Mouse (Mus musculus): ENCODE data around the gene Mapk14. TPM values are rescaled to one million over a fixed set of nuclear protein-coding genes. Genes with fewer than 3 reads are reported as not detected.
A peak's percentile ranks its signal among the peaks of the same experiment; 100 is the strongest.

The Mapk14 gene
- polyA plus RNA-seq, 1 experiment = 121 TPM

GRCm38 (mm10) chr17:28743145-28743866, 52.2 kb downstream of the Mapk14 start:
- Histone ChIP-seq H3K36me3 (ENCODE audit: control insufficient read depth, insufficient read depth, low read length) (peaks cover 70% of the 10 kb centered on the region), H3K27me3 (ENCODE audit: control insufficient read depth, insufficient read depth, low read length) (no peaks in the 10 kb centered on the region), H3K27ac (ENCODE audit: control insufficient read depth, insufficient read depth, low read length) (no peak overlapping the region), H3K4me3 (ENCODE audit: control insufficient read depth, insufficient read depth, low read length) (no peak overlapping the region), H3K4me1 (replicated peaks; ENCODE audit: control insufficient read depth, insufficient read depth, low read length) (no peaks in the 10 kb centered on the region)
- no peak for DNase-seq
- WGBS = 97% methylated on average over 11 of the region's 11 CpGs
- TF ChIP-seq CTCF (IDR thresholded peaks at IDR 0.05; ENCODE audit: borderline replicate concordance, control insufficient read depth, extremely low read depth, insufficient read depth, low read length, poor library complexity) = no peak
- TF ChIP-seq POLR2A (IDR thresholded peaks at IDR 0.05; ENCODE audit: control insufficient read depth, extremely low read depth, insufficient read depth, low read length, poor library complexity) = no peak

- WGBS = 98% methylated on average over 9 of the region's 9 CpGs
- no peak overlapping the region for H3K4me3 ChIP-seq (ENCODE audit: control insufficient read depth, insufficient read depth, low read length)
- no peaks in the 10 kb centered on the region for H3K27me3 ChIP-seq (ENCODE audit: control insufficient read depth, insufficient read depth, low read length)
- peak; percentile 25 for DNase-seq
- H3K27ac ChIP-seq (ENCODE audit: control insufficient read depth, insufficient read depth, low read length) = no peak overlapping the region
- H3K36me3 ChIP-seq (ENCODE audit: control insufficient read depth, insufficient read depth, low read length) = peaks cover 70% of the 10 kb centered on the region
- TF ChIP-seq POLR2A (IDR thresholded peaks at IDR 0.05; ENCODE audit: control insufficient read depth, extremely low read depth, insufficient read depth, low read length, poor library complexity) (no peak), CTCF (IDR thresholded peaks at IDR 0.05; ENCODE audit: borderline replicate concordance, control insufficient read depth, extremely low read depth, insufficient read depth, low read length, poor library complexity) (no peak)
- H3K4me1 ChIP-seq (replicated peaks; ENCODE audit: control insufficient read depth, insufficient read depth, low read length) = no peaks in the 10 kb centered on the region
Measured at GRCm38 (mm10) chr17:28743916-28744315, 52.8 kb downstream of the Mapk14 start.

- Histone ChIP-seq H3K4me1 (replicated peaks; ENCODE audit: control insufficient read depth, insufficient read depth, low read length) (no peaks in the 10 kb centered on the region), H3K4me3 (ENCODE audit: control insufficient read depth, insufficient read depth, low read length) (no peak overlapping the region), H3K36me3 (ENCODE audit: control insufficient read depth, insufficient read depth, low read length) (peaks cover 66% of the 10 kb centered on the region), H3K27ac (ENCODE audit: control insufficient read depth, insufficient read depth, low read length) (no peak overlapping the region), H3K27me3 (ENCODE audit: control insufficient read depth, insufficient read depth, low read length) (no peaks in the 10 kb centered on the region)
- WGBS = 95% methylated on average over 6 of the region's 6 CpGs
- no peak for DNase-seq
- TF ChIP-seq POLR2A (IDR thresholded peaks at IDR 0.05; ENCODE audit: control insufficient read depth, extremely low read depth, insufficient read depth, low read length, poor library complexity) (no peak), CTCF (IDR thresholded peaks at IDR 0.05; ENCODE audit: borderline replicate concordance, control insufficient read depth, extremely low read depth, insufficient read depth, low read length, poor library complexity) (no peak)
Measured at GRCm38 (mm10) chr17:28745773-28746172, 54.6 kb downstream of the Mapk14 start.

- peaks cover 49% of the 10 kb centered on the region for H3K36me3 ChIP-seq (ENCODE audit: control insufficient read depth, insufficient read depth, low read length)
- no peaks in the 10 kb centered on the region for H3K4me1 ChIP-seq (replicated peaks; ENCODE audit: control insufficient read depth, insufficient read depth, low read length)
- no peak overlapping the region for H3K27ac ChIP-seq (ENCODE audit: control insufficient read depth, insufficient read depth, low read length)
- WGBS = 93% methylated on average over 4 of the region's 4 CpGs
- TF ChIP-seq POLR2A (IDR thresholded peaks at IDR 0.05; ENCODE audit: control insufficient read depth, extremely low read depth, insufficient read depth, low read length, poor library complexity) (no peak), CTCF (IDR thresholded peaks at IDR 0.05; ENCODE audit: borderline replicate concordance, control insufficient read depth, extremely low read depth, insufficient read depth, low read length, poor library complexity) (no peak)
- no peaks in the 10 kb centered on the region for H3K27me3 ChIP-seq (ENCODE audit: control insufficient read depth, insufficient read depth, low read length)
- DNase-seq = no peak
- H3K4me3 ChIP-seq (ENCODE audit: control insufficient read depth, insufficient read depth, low read length) = no peak overlapping the region
Measured at GRCm38 (mm10) chr17:28748001-28748400, 56.9 kb downstream of the Mapk14 start.

GRCm38 (mm10) chr17:28750580-28750979, 59.5 kb downstream of the Mapk14 start:
- H3K4me3 ChIP-seq (ENCODE audit: control insufficient read depth, insufficient read depth, low read length) = no peak overlapping the region
- no peaks in the 10 kb centered on the region for H3K4me1 ChIP-seq (replicated peaks; ENCODE audit: control insufficient read depth, insufficient read depth, low read length)
- no peak overlapping the region for H3K27ac ChIP-seq (ENCODE audit: control insufficient read depth, insufficient read depth, low read length)
- no peaks in the 10 kb centered on the region for H3K27me3 ChIP-seq (ENCODE audit: control insufficient read depth, insufficient read depth, low read length)
- peaks cover 24% of the 10 kb centered on the region for H3K36me3 ChIP-seq (ENCODE audit: control insufficient read depth, insufficient read depth, low read length)
- no peak for DNase-seq
- WGBS = 10% methylated on average over 6 of the region's 6 CpGs
- TF ChIP-seq CTCF (IDR thresholded peaks at IDR 0.05; ENCODE audit: borderline replicate concordance, control insufficient read depth, extremely low read depth, insufficient read depth, low read length, poor library complexity) = no peak
- no peak for TF ChIP-seq POLR2A (IDR thresholded peaks at IDR 0.05; ENCODE audit: control insufficient read depth, extremely low read depth, insufficient read depth, low read length, poor library complexity)

- WGBS = 61% methylated on average over 5 of the region's 5 CpGs
- H3K36me3 ChIP-seq (ENCODE audit: control insufficient read depth, insufficient read depth, low read length) = no peaks in the 10 kb centered on the region
- no peak for TF ChIP-seq POLR2A (IDR thresholded peaks at IDR 0.05; ENCODE audit: control insufficient read depth, extremely low read depth, insufficient read depth, low read length, poor library complexity)
- no peak for TF ChIP-seq CTCF (IDR thresholded peaks at IDR 0.05; ENCODE audit: borderline replicate concordance, control insufficient read depth, extremely low read depth, insufficient read depth, low read length, poor library complexity)
- no peaks in the 10 kb centered on the region for H3K27me3 ChIP-seq (ENCODE audit: control insufficient read depth, insufficient read depth, low read length)
- H3K4me3 ChIP-seq (ENCODE audit: control insufficient read depth, insufficient read depth, low read length) = no peak overlapping the region
- no peaks in the 10 kb centered on the region for H3K4me1 ChIP-seq (replicated peaks; ENCODE audit: control insufficient read depth, insufficient read depth, low read length)
- no peak for DNase-seq
- H3K27ac ChIP-seq (ENCODE audit: control insufficient read depth, insufficient read depth, low read length) = no peak overlapping the region
Measured at GRCm38 (mm10) chr17:28756447-28756846, 65.3 kb downstream of the Mapk14 start.
